Mouse (Mus musculus): Measurements from ENCODE around the gene Pigp. TPM values are rescaled to one million over a fixed set of nuclear protein-coding genes. Genes with fewer than 3 reads are reported as not detected.

Gene Pigp
- total RNA-seq, 1 experiment = 30.5 TPM

DNA sequence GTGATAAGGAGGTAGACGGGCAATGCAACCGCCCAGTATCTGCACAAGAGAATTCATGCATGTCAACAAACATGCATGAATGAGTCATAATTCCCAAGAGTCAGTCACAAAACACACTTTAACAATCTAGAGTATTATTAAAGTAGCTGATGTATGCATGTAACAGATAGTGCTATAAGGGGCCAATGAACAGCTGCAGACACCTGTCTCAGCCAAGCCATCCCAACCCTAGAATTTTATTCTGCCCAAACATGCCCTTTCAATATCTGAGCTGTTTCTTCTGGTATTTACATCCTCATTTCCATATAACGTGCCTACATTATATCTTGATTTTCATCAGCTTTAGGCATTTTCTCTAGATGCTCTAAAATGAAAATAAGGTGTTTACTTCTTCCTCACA is 6.2 kb downstream of the Pigp start:
- Histone ChIP-seq H3K9ac (ENCODE audit: insufficient read depth, low read depth, low read length, poor library complexity, severe bottlenecking) (no peak overlapping the region), H3K36me3 (ENCODE audit: control insufficient read depth, insufficient read depth, low read length, poor library complexity, severe bottlenecking) (no peaks in the 10 kb centered on the region), H3K27ac (ENCODE audit: insufficient read depth, low read depth, low read length, poor library complexity, severe bottlenecking) (no peak overlapping the region), H3K4me3 (ENCODE audit: insufficient read depth in 1 of 2, low read depth in 1 of 2, low read length in 2 of 2, poor library complexity in 1 of 2, severe bottlenecking in 1 of 2) (no peak overlapping the region), H3K9me3 (ENCODE audit: control insufficient read depth, insufficient read depth, low read depth, low read length) (no peaks in the 10 kb centered on the region), H3K4me1 (ENCODE audit: control insufficient read depth in 2 of 2, insufficient read depth in 2 of 2, low read length in 2 of 2, poor library complexity in 1 of 2) (no peaks in the 10 kb centered on the region; a peak in 1 of 4 replicates)
- in situ Hi-C loops (cut with MboI; ENCODE audit: low sequenced_read_pairs in 2 of 2, unreplicated experiment in 2 of 2) = no loop called here
- no peak for TF ChIP-seq ZC3H11A (IDR thresholded peaks at IDR 0.05; ENCODE audit: borderline replicate concordance, low read depth, low read length)
- TF ChIP-seq CHD2 (IDR thresholded peaks at IDR 0.05; ENCODE audit: low read depth, low read length) = no peak
- TF ChIP-seq MAFK (IDR thresholded peaks at IDR 0.05; ENCODE audit: insufficient read depth, low read depth, low read length) = no peak
- TF ChIP-seq HCFC1 (IDR thresholded peaks at IDR 0.05; ENCODE audit: borderline replicate concordance, insufficient read depth, low read length) = no peak
- TF ChIP-seq ZNF384 (IDR thresholded peaks at IDR 0.05; ENCODE audit: low read depth, low read length) = no peak
- no peak for DNase-seq (ENCODE audit: low read depth, low spot score)

DNA sequence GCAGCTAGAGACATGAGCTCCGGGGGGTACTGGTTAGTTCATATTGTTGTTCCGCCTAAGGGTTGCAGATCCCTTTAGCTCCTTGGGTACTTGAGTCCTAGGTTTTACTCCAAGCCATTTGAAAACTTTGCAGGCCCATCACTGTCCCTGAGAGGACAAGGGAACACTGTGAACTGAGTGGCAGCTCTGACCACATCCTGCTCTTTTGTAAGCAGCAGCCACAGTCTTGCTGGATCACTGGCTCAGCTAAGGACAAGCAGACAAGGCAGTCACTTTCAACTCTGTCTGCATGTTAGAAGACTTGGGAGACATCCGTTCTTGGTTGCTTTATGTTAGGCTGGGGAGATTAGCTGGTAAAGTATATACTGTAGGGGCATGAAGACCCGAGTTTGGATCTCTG is 7.8 kb downstream of the Pigp start:
- TF ChIP-seq ZC3H11A (IDR thresholded peaks at IDR 0.05; ENCODE audit: borderline replicate concordance, low read depth, low read length) (no peak), ZNF384 (IDR thresholded peaks at IDR 0.05; ENCODE audit: low read depth, low read length) (no peak), HCFC1 (IDR thresholded peaks at IDR 0.05; ENCODE audit: borderline replicate concordance, insufficient read depth, low read length) (no peak), CHD2 (IDR thresholded peaks at IDR 0.05; ENCODE audit: low read depth, low read length) (no peak), MAFK (IDR thresholded peaks at IDR 0.05; ENCODE audit: insufficient read depth, low read depth, low read length) (no peak)
- Histone ChIP-seq H3K27ac (ENCODE audit: insufficient read depth, low read depth, low read length, poor library complexity, severe bottlenecking) (no peak overlapping the region), H3K4me3 (ENCODE audit: insufficient read depth in 1 of 2, low read depth in 1 of 2, low read length in 2 of 2, poor library complexity in 1 of 2, severe bottlenecking in 1 of 2) (no peak overlapping the region), H3K9me3 (ENCODE audit: control insufficient read depth, insufficient read depth, low read depth, low read length) (no peaks in the 10 kb centered on the region), H3K36me3 (ENCODE audit: control insufficient read depth, insufficient read depth, low read length, poor library complexity, severe bottlenecking) (no peaks in the 10 kb centered on the region), H3K9ac (ENCODE audit: insufficient read depth, low read depth, low read length, poor library complexity, severe bottlenecking) (no peak overlapping the region), H3K4me1 (ENCODE audit: control insufficient read depth in 2 of 2, insufficient read depth in 2 of 2, low read length in 2 of 2, poor library complexity in 1 of 2) (no peaks in the 10 kb centered on the region)
- no peak for DNase-seq (ENCODE audit: low read depth, low spot score)
- in situ Hi-C loops (cut with MboI; ENCODE audit: low sequenced_read_pairs in 2 of 2, unreplicated experiment in 2 of 2) = no loop called here

DNA sequence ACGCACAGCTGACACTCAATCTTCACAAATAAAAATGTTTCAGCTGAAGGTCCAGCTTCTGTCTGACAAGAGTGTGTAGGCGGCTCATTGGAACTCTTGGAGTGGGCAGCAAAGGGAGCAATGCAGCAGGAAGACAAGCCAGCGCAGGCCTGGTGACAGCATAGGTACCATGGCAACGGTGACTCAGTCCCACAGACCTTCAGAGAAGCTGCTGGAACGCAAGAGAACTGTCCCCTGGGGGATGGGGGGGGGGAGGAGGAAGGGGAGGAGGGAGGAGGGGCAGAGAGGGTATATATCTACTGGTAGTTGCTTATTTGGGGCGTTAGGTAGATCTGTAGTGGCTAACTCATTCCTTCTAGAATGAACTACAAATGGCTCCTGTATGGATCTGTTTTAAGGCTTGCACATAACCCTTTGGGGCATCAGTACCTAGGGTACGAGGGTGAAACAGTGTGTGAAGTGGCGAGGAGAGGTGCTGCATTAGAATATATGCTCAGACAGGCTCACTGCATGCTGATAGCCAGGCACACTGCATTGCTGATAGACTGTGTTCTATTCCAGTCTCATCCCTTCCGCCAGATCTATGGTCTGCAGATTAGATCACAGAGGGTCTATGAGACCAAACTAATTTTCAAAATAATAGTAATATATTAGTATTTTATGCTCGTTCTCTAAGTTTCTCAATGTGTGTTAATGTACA is 9.3 kb downstream of the Pigp start:
- Histone ChIP-seq H3K36me3 (ENCODE audit: control insufficient read depth, insufficient read depth, low read length, poor library complexity, severe bottlenecking) (no peaks in the 10 kb centered on the region), H3K4me1 (ENCODE audit: control insufficient read depth in 2 of 2, insufficient read depth in 2 of 2, low read length in 2 of 2, poor library complexity in 1 of 2) (no peaks in the 10 kb centered on the region), H3K27ac (ENCODE audit: insufficient read depth, low read depth, low read length, poor library complexity, severe bottlenecking) (no peak overlapping the region), H3K9ac (ENCODE audit: insufficient read depth, low read depth, low read length, poor library complexity, severe bottlenecking) (no peak overlapping the region), H3K9me3 (ENCODE audit: control insufficient read depth, insufficient read depth, low read depth, low read length) (no peaks in the 10 kb centered on the region), H3K4me3 (ENCODE audit: insufficient read depth in 1 of 2, low read depth in 1 of 2, low read length in 2 of 2, poor library complexity in 1 of 2, severe bottlenecking in 1 of 2) (no peak overlapping the region)
- TF ChIP-seq CHD2 (IDR thresholded peaks at IDR 0.05; ENCODE audit: low read depth, low read length) (no peak), HCFC1 (IDR thresholded peaks at IDR 0.05; ENCODE audit: borderline replicate concordance, insufficient read depth, low read length) (no peak), ZC3H11A (IDR thresholded peaks at IDR 0.05; ENCODE audit: borderline replicate concordance, low read depth, low read length) (no peak), MAFK (IDR thresholded peaks at IDR 0.05; ENCODE audit: insufficient read depth, low read depth, low read length) (no peak), ZNF384 (IDR thresholded peaks at IDR 0.05; ENCODE audit: low read depth, low read length) (no peak)
- in situ Hi-C loops (cut with MboI; ENCODE audit: low sequenced_read_pairs in 2 of 2, unreplicated experiment in 2 of 2) = no loop called here
- no peak for DNase-seq (ENCODE audit: low read depth, low spot score)

GRCm38 (mm10) chr16:94360578-94361350 is 10.9 kb downstream of the Pigp start:
- H3K36me3 ChIP-seq (ENCODE audit: control insufficient read depth, insufficient read depth, low read length, poor library complexity, severe bottlenecking) = no peaks in the 10 kb centered on the region
- no peak overlapping the region for H3K9ac ChIP-seq (ENCODE audit: insufficient read depth, low read depth, low read length, poor library complexity, severe bottlenecking)
- DNase-seq (ENCODE audit: low read depth, low spot score) = no peak
- H3K27ac ChIP-seq (ENCODE audit: insufficient read depth, low read depth, low read length, poor library complexity, severe bottlenecking) = no peak overlapping the region
- H3K9me3 ChIP-seq (ENCODE audit: control insufficient read depth, insufficient read depth, low read depth, low read length) = no peaks in the 10 kb centered on the region
- in situ Hi-C loops (cut with MboI; ENCODE audit: low sequenced_read_pairs in 2 of 2, unreplicated experiment in 2 of 2) = no loop called here
- TF ChIP-seq ZC3H11A (IDR thresholded peaks at IDR 0.05; ENCODE audit: borderline replicate concordance, low read depth, low read length) = no peak
- no peak for TF ChIP-seq MAFK (IDR thresholded peaks at IDR 0.05; ENCODE audit: insufficient read depth, low read depth, low read length)
- TF ChIP-seq ZNF384 (IDR thresholded peaks at IDR 0.05; ENCODE audit: low read depth, low read length) = no peak
- no peak for TF ChIP-seq HCFC1 (IDR thresholded peaks at IDR 0.05; ENCODE audit: borderline replicate concordance, insufficient read depth, low read length)
- no peak for TF ChIP-seq CHD2 (IDR thresholded peaks at IDR 0.05; ENCODE audit: low read depth, low read length)
- H3K4me3 ChIP-seq (ENCODE audit: insufficient read depth in 1 of 2, low read depth in 1 of 2, low read length in 2 of 2, poor library complexity in 1 of 2, severe bottlenecking in 1 of 2) = no peak overlapping the region
- H3K4me1 ChIP-seq (ENCODE audit: control insufficient read depth in 2 of 2, insufficient read depth in 2 of 2, low read length in 2 of 2, poor library complexity in 1 of 2) = no peaks in the 10 kb centered on the region
